Mouse (Mus musculus) cerebellum, postnatal 10 days (tissue): ENCODE measurements around the gene Tspan4.

Source experiments
- DNase-seq, 2 experiments: peaks; one replicate each; pipeline ENCODE4 v3.0.0; 2021; ENCODE audit warnings: mixed read lengths in 2 of 2

Tspan4 gene

DNA sequence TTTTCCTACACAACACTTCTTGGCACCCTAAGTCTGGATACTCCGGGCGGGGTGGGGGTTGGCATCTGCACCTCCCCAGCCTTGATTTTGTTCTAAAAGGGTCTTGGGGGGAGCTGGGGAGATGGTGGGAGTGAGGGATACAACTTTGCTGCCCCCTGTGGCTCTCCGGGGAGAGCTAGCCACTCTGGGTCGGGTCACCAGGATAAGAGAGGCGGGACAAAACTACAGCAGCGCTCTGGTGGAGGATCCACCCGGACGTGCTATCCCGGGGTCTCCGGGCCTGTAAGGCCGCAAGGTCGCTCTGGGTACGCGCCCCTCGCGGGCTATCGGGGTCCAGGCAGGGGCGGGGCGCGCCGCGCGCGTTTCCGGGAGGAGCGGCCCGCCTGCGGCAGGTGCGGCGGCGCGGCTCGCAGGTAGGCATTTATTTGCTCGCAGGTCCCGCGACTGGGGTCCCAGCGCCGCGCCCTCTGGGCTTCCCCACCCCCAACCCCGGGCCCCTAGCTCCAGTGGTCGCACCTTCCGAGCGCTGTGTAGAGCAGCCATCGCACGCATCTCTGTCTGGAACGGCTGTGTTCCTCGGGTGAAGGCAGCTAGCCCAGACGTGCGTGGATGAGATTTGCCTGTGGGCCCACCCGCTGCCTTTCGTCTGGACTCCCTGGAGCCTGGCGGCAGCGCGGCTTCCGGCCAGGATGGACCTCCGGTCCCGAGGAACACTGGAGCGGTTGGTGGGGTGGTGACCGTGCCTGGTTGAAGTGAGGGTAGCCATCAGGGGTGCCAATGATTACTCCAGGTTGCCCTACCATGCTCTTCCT is 13.3 kb upstream of the Tspan4 start:
- DNase-seq: peak in 1 of 2 experiments; percentile 27

DNA sequence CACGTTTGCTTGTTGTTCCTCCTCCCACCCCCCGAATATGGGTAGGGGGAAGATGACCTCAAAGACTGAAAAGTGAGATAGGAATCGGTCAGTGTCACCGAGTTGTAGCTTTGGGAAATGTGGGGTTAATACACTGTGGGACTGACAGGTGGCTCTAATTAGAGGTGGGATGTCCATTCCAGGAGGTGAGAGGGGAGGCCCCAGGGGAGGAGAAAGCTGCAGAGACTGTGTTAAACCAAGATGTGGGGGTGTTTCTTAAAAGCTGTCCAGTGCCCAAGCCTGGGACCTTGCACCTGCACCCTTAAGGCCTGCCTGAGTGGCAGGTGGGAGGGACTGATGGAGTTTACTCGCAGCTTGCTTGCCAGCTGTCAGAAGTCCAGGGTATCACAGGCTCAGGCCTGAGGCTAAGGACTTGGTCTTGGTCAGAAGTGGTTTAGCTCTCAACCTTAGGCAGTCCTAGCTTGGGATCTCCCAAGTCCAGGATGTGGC is 12.7 kb upstream of the Tspan4 start:
- DNase-seq: peak in 1 of 2 experiments; percentile 48

DNA sequence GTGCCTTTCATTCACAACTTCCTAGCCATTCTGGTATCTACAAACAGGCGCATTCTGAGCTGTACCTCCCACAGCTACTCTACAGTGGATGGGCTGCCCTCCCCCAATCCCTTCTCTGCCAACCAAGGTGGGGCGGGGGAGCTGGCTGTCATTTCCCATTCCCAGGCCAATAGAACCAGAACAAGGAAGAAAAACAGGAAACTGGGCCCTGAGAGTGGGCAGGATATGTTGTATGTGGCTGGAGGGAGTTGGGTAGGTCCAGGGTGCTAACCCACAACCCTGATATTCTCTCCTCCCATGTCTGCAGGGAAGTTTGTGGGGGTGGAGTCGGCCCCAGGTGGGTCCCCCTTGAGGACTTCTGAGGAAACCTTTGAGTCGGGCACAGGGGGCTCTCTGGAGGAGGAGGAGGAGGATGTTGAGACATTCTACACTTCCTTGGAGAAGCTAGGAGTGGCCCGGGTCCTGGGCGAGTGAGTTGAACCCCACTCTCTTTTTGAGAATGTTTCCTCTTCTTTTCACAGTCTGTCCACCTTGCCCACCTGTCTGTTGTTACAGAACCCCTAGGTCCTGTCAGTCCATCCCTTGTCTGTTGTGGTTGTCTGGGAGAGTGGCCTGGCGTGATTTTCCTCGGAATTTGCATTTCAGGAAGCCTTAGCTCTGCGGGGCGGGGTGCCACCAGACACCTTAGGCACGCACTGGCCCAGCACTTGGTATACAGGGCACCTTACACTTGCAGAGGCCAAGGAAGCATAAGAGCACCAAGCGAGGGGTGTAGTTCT is 11.0 kb upstream of the Tspan4 start:
- peak in 1 of 2 experiments; percentile 37 for DNase-seq

- peak; percentile 23 to 26 for DNase-seq
Measured at GRCm38 (mm10) chr7:141464603-141465201, 10.3 kb upstream of the Tspan4 start.

DNA sequence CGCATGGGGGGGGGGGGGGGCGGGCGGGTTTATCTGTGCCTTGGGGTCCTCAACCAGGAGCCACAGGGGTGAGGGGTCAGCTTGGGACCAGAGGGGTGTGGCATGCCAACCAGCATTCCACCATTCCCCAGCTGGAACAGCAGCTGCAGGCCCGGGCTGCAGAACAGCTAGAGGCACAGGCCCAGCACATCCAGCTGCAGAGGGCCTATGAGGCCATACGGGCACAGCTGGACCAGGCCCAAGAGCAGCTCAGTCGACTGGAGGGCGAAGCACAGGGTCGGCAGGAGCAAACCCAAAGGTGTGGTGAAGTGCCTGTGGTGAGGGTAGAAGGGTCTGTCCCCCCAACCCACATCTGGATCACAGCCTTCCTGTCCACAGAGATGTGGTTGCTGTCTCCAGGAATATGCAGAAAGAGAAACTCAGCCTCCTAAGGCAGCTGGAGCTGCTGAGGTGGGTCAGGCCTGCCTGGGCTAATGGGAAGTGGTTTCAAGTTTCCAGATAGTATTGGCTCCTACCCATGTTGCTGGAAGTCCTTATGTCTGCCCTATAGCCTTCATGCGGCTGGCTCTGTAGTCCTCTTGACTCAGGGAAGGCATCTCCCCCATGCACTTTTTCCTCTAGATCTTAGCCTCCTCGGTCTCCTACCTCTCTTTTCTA is 9.5 kb upstream of the Tspan4 start:
- DNase-seq: no peak

DNA sequence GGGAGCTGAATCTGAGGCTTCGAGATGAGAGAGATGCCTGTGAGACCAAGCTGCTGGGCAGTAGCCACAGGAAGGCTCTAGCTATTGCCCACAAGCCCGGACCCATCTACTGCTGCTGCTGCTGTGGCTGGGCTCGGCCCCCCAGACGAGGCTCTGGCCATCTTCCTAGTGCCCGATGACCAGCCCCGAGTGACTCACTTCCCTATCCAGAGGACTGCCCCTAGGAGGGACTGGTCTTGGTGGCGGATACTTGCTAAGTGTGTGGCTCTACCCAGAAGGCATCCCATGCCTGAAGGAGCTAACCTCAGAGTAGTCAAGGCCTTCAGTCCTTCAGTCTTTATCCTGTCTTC is 9.0 kb upstream of the Tspan4 start:
- DNase-seq: no peak

DNA sequence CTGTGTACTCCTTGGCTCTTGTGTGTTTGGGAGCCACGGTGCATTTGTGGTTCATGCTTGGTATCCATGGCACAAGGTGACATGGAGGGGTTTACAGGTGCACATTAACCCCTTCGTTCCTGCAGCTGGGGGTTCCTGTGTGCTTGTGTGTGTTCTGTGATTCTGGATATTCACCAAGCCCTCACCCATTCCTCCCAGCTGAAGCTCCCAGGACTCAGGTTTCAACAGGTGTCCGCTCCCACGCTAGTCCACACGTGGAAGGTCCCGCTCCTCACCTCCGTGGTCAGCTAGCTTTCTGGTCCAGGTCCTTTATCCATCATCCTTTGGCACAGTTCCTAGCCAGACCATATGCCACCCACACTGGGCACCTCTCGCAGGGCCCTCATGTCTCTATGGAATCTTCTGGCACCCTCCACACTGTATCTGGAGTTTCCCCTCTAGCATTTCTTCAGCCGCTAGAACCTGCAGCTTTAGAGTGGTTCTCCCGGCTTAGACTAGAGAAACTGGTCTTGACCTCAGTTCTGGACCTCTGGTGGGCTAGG is 8.4 kb upstream of the Tspan4 start:
- DNase-seq: peak in 1 of 2 experiments; percentile 40

DNA sequence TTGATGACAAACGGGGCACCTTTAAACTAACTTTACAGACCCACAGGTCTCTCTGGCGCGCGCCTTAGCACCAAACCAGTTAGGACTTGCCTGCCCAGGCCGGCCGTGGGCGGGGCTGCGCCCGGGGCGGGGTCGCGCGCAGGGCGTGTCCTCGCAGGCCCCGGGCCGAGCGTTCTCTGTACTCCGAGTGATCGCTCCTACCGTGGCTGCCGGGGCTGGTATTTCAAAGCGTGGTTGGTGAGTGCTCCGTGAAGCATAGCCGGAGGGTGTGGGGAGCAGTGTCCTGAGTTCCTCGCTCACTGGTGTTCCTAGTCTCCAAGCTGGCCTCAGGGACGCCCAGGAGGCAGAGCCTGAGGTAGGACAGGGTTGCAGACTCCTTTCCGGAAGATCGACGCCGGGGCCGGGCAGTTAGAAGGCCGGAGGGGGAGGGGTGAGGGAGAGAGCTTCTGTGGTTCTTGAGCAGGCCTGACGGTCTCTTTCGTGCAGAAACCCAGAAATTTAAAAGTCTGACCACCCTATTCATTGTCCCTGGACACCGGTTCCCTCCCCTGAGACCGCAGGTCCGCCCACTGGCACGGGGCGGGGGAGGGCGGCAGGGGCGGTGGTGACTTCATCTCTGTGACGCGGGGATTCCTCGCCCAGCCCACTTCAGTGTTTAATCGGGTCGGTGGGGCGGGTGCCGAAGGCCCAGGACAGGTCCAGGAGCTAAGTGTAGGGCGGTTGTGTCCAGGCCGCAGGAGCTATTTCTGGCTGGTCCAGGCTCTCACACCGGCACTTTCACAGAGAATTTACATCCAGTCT is 7.6 kb upstream of the Tspan4 start, which contains the start of gene Cd151:
Gene Cd151, plus strand, starts transcription at position 163 of the 801 bp plus-strand sequence.
- peak; percentile 75 to 76 for DNase-seq

DNA sequence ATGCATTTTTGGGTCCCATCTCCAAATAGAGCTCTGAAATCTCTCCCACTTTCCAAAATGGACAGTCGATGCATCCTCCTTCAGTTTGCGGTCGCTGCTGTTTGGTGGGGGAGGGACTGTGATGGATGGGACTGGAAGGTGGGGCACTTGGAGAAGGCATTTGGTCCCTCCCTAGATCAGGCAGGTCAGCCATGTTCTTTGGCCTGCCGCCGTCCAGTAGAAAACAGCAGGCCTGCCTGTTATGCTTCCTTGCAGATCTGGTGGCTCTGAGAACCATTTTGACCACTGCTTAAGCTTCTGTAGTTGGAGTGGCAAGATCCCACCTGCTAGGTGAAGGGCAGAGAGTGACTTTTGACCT is 6.9 kb upstream of the Tspan4 start:
- peak in 1 of 2 experiments; percentile 26 for DNase-seq

- DNase-seq: peak; percentile 74
Measured at GRCm38 (mm10) chr7:141468522-141469211, 6.4 kb upstream of the Tspan4 start.

DNA sequence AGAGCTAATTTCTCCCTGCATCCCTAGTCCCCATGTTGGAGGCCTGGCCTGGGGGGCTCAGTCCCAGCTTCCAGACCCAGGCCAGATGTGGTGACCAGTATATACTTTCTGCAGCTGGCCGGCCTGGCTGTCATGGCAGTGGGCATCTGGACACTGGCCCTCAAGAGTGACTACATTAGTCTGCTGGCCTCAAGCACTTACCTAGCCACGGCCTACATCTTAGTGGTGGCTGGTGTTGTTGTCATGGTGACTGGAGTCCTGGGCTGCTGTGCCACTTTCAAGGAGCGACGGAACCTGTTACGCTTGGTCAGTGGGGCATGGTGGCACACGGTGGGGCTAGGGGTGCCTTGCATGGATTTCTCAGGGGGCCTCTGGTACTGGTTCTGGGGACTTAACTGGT is 5.7 kb upstream of the Tspan4 start:
- DNase-seq: peak in 1 of 2 experiments; percentile 13

- peak in 1 of 2 experiments; percentile 10 for DNase-seq
Measured at GRCm38 (mm10) chr7:141469901-141470636, 5.0 kb upstream of the Tspan4 start.

DNA sequence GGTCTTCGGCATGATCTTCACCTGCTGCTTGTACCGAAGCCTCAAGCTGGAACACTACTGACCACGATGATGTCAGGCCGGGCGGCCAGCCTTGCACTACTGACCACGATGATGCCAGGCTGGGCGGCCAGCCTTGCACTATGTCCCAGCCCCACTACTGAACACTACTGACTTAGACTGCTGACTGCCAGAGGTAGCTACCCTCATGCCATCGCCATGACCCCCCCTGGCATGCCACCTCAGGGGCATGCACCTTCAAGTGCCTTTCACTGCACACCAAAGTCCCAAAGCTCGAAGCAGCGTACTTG is 4.4 kb upstream of the Tspan4 start:
- DNase-seq: no peak

- DNase-seq: no peak
Measured at GRCm38 (mm10) chr7:141471236-141471635, 3.8 kb upstream of the Tspan4 start.

GRCm38 (mm10) chr7:141472226-141472625 is 2.8 kb upstream of the Tspan4 start:
- DNase-seq: no peak

GRCm38 (mm10) chr7:141472763-141473162 is 2.3 kb upstream of the Tspan4 start:
- peak in 1 of 2 experiments; percentile 22 for DNase-seq

GRCm38 (mm10) chr7:141474160-141474559 is 880 bp upstream of the Tspan4 start:
- peak in 1 of 2 experiments; percentile 12 for DNase-seq

- peak in 1 of 2 experiments; percentile 49 for DNase-seq
Measured at GRCm38 (mm10) chr7:141475805-141476158, 742 bp downstream of the Tspan4 start.

- peak; percentile 62 to 63 for DNase-seq
Measured at GRCm38 (mm10) chr7:141476226-141476980, 1.4 kb downstream of the Tspan4 start.

GRCm38 (mm10) chr7:141476981-141477370 is 1.9 kb downstream of the Tspan4 start:
- DNase-seq: peak in 1 of 2 experiments; percentile 31
